Mouse (Mus musculus) brain, embryonic 14.5 days (tissue): ENCODE measurements around the gene B830017H08Rik. TPM values are rescaled to one million over a fixed set of nuclear protein-coding genes. Genes with fewer than 3 reads are reported as not detected.

Source experiments
- DNase-seq: peaks from one replicate; pipeline ENCODE4 v3.0.0-alpha.2; 2011; ENCODE audit warnings: low read depth
- CTCF ChIP-seq: fragments of 200-500 bp; IDR thresholded peaks from 2 replicates; pipeline ENCODE4 v1.5.1; 2012; ENCODE audit warnings: inconsistent platforms, mild to moderate bottlenecking, moderate library complexity, borderline replicate concordance; ENCODE audit not compliant: insufficient read depth, insufficient read length; ENCODE audit errors: extremely low read depth
- POLR2A ChIP-seq: fragments of 200-500 bp; IDR thresholded peaks from 2 replicates; pipeline ENCODE4 v1.6.1; 2012; ENCODE audit warnings: mild to moderate bottlenecking, inconsistent platforms, borderline replicate concordance; ENCODE audit not compliant: poor library complexity, insufficient read depth, insufficient read length, severe bottlenecking; ENCODE audit errors: extremely low read depth
- polyA plus RNA-seq: library from polyadenylated mRNA; depleted of rRNA; stranded (reverse); fragments of >200 nt; gene quantifications from 2 replicates; pipeline ENCODE4 v1.2.3, GENCODE M21; 2012; rRNA removed

B830017H08Rik gene
- polyA plus RNA-seq, 1 experiment, result 3.7 TPM

DNA sequence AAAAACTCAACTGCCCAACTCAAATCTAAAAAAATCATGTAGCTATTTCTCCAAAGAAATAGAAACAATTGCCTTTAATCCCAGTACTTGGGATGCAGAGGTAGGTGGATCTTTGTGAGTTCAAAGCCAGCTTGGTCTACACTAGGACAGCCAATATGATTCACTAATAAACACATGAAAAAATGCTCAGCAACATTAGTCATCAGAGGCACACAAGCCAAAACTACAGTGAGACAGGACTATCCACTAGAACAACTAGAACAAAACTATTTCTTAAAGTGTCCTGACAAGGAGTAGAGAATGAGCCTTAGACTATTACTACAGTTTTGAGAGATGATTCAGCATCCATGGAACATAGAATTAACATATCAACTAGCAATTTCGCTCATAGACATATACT, 43.2 kb downstream of the B830017H08Rik start:
- TF ChIP-seq CTCF (no peak), POLR2A (no peak)
- DNase-seq, result no peak

DNA sequence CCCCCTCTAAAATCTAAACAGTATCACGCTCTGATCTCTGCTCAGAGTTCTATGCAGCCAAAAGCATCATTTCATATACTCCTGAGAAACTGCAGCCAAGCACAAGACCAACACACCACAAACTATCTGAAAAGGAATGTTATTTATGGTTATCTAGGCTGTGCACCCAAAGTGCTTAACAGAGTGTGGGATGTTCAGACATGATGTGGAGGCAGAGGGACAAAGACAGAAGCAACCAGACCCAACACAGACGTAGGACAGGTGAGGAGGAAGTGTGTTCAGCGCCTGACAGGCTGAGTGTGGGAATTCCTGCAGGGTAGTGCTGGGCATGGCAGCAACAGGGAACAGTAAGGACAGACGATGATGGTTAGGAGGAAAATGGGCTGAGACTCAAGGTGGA, 46.6 kb downstream of the B830017H08Rik start:
- no peak for DNase-seq
- TF ChIP-seq POLR2A, result no peak
- no peak for TF ChIP-seq CTCF

- DNase-seq, result no peak
- TF ChIP-seq POLR2A (no peak), CTCF (no peak)
Measured at GRCm38 (mm10) chr16:17882196-17882595, 49.3 kb downstream of the B830017H08Rik start.

DNA sequence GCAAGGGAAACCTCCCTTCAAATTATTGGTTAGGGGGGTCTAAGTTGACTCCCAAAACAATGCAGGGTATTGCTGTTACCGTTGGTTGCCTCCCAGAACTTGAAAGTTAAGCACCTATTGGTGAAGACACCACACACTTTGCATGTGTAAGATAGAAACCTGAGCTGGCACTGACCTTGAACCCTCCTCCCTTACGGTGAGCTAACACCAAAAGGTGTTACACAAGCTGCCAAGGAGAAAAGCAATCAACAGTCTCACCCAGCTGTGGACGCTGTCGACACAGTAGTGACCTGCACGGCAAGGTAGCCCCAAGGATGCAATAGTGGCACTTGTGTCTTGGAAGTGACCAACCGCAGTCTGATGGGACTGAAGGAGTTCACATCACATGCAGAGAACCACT, 51.2 kb downstream of the B830017H08Rik start:
- no peak for DNase-seq
- no peak for TF ChIP-seq POLR2A
- TF ChIP-seq CTCF, result no peak

Other genes starting within 250 kb of the B830017H08Rik start
- 27.5 and 38.6 TPM in 2 replicates for gene Slc7a4, start 249.9 kb upstream of the B830017H08Rik start, polyA plus RNA-seq
- gene Smpd4, start 213.8 kb upstream of the B830017H08Rik start, polyA plus RNA-seq, result 98.5 and 120 TPM in 2 replicates
- 6.1 and 8.5 TPM in 2 replicates for gene Ccdc74a, start 186.7 kb upstream of the B830017H08Rik start, polyA plus RNA-seq
- 65.0 and 87.3 TPM in 2 replicates for gene Med15, start 100.2 kb upstream of the B830017H08Rik start, polyA plus RNA-seq
- 109 and 116 TPM in 2 replicates for gene Klhl22, start 73.5 kb upstream of the B830017H08Rik start, polyA plus RNA-seq
- 11.8 and 15.5 TPM in 2 replicates for gene Scarf2, start 35.8 kb upstream of the B830017H08Rik start, polyA plus RNA-seq
- 16.1 and 18.1 TPM in 2 replicates for gene Car15, start 5.2 kb downstream of the B830017H08Rik start, polyA plus RNA-seq
- gene Gm20518, start 58.5 kb downstream of the B830017H08Rik start, polyA plus RNA-seq, result 3.2 and 3.9 TPM in 2 replicates
- gene Tssk1, start 61.1 kb downstream of the B830017H08Rik start, polyA plus RNA-seq, result 0.04 and 0.06 TPM in 2 replicates
- 159 and 166 TPM in 2 replicates for gene Dgcr2, start 65.4 kb downstream of the B830017H08Rik start, polyA plus RNA-seq
- gene Tssk2, start 65.5 kb downstream of the B830017H08Rik start, polyA plus RNA-seq, result not detected in 2 replicates
- 51.9 and 56.9 TPM in 2 replicates for gene Ess2, start 78.2 kb downstream of the B830017H08Rik start, polyA plus RNA-seq
- gene Gsc2, start 81.9 kb downstream of the B830017H08Rik start, polyA plus RNA-seq, result 0.55 and 1.1 TPM in 2 replicates
- gene Slc25a1, start 95.1 kb downstream of the B830017H08Rik start, polyA plus RNA-seq, result 110 and 126 TPM in 2 replicates
- 0.10 TPM in 1 of 2 replicates, not detected in the other for gene Vpreb2, start 147.3 kb downstream of the B830017H08Rik start, polyA plus RNA-seq
- gene Dgcr6, start 219.7 kb downstream of the B830017H08Rik start, polyA plus RNA-seq, result 110 and 137 TPM in 2 replicates